Mouse (Mus musculus): ENCODE measurements around the gene Lnx2. TPM values are rescaled to one million over a fixed set of nuclear protein-coding genes. Genes with fewer than 3 reads are reported as not detected.

Lnx2 gene
- polyA plus RNA-seq, 1 experiment from 2014 or later, result 9.9 TPM

DNA sequence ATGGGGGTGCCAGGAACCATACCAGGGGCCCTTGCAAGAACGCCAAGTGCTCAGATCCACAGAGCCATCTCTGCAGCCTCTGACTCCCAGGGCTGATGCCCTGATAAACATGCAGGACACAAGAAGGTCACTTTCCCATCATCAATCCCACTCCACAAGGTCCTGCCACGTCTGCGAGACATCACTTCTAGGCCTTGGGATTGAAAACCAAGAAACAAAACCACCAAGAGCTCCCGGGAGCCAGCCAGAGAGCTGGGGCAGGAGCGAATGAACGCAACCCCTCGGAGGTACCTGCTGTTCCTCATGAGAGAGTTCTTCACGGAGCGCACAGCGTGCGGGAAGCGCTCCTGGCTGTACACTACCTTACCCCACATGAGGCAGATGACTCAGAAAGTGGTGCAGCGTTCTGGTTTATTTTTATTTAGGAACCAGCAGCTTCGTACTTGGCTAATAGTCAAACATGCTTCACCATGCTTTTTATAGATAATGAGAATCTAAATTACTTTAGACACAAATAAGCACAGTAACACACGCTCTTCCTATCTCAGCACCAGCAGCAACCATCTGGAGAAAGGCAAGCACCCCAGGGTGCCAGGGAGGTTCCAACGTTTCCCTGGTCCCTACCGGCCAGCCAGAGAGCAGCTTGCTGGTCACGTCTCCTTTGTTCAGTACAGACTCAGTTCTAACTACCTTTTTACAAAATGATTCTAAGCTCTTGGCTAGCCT, 53.0 kb downstream of the Lnx2 start:
- no peak overlapping the region for H3K4me3 ChIP-seq (ENCODE audit: low read depth, low read length)
- no peak for DNase-seq (ENCODE audit: low spot score)
- H3K9me3 ChIP-seq (ENCODE audit: control insufficient read depth, low read length), result no peaks in the 10 kb centered on the region
- H3K36me3 ChIP-seq (ENCODE audit: control insufficient read depth, insufficient read depth, low read length), result no peaks in the 10 kb centered on the region
- no peak for ATAC-seq (replicated peaks; ENCODE audit: low FRiP score)
- H3K4me2 ChIP-seq (ENCODE audit: low read depth, low read length, severe bottlenecking), result no peak overlapping the region
- no peaks in the 10 kb centered on the region for H3K27me3 ChIP-seq (ENCODE audit: control insufficient read depth, insufficient read depth, low read length)
- no peak overlapping the region for H3K9ac ChIP-seq (ENCODE audit: low read length)
- WGBS, result 87% methylated on average over 18 of the region's 18 CpGs
- no peak overlapping the region for H3K27ac ChIP-seq (ENCODE audit: low read depth, low read length)
- no peaks in the 10 kb centered on the region for H3K4me1 ChIP-seq (replicated peaks; ENCODE audit: control insufficient read depth, insufficient read depth, low read length)

GRCm38 (mm10) chr5:147021546-147022265, 54.7 kb downstream of the Lnx2 start:
- H3K36me3 ChIP-seq (ENCODE audit: control insufficient read depth, insufficient read depth, low read length), result no peaks in the 10 kb centered on the region
- no peak for ATAC-seq (replicated peaks; ENCODE audit: low FRiP score)
- no peak overlapping the region for H3K27ac ChIP-seq (ENCODE audit: low read depth, low read length)
- H3K27me3 ChIP-seq (ENCODE audit: control insufficient read depth, insufficient read depth, low read length), result no peaks in the 10 kb centered on the region
- no peak overlapping the region for H3K9ac ChIP-seq (ENCODE audit: low read length)
- no peaks in the 10 kb centered on the region for H3K4me1 ChIP-seq (replicated peaks; ENCODE audit: control insufficient read depth, insufficient read depth, low read length)
- H3K9me3 ChIP-seq (ENCODE audit: control insufficient read depth, low read length), result no peaks in the 10 kb centered on the region
- no peak for DNase-seq (ENCODE audit: low spot score)
- H3K4me3 ChIP-seq (ENCODE audit: low read depth, low read length), result no peak overlapping the region
- WGBS, result 84% methylated on average over 5 of the region's 5 CpGs
- no peak overlapping the region for H3K4me2 ChIP-seq (ENCODE audit: low read depth, low read length, severe bottlenecking)

GRCm38 (mm10) chr5:147020579-147020978, 55.8 kb downstream of the Lnx2 start:
- ATAC-seq (replicated peaks; ENCODE audit: low FRiP score) (no peak), DNase-seq (ENCODE audit: low spot score) (no peak)
- H3K36me3 ChIP-seq (ENCODE audit: control insufficient read depth, insufficient read depth, low read length), result no peaks in the 10 kb centered on the region
- no peaks in the 10 kb centered on the region for H3K4me1 ChIP-seq (replicated peaks; ENCODE audit: control insufficient read depth, insufficient read depth, low read length)
- H3K27me3 ChIP-seq (ENCODE audit: control insufficient read depth, insufficient read depth, low read length), result no peaks in the 10 kb centered on the region
- no peaks in the 10 kb centered on the region for H3K9me3 ChIP-seq (ENCODE audit: control insufficient read depth, low read length)
- no peak overlapping the region for H3K27ac ChIP-seq (ENCODE audit: low read depth, low read length)
- 91% methylated on average over 11 of the region's 11 CpGs for WGBS
- H3K4me3 ChIP-seq (ENCODE audit: low read depth, low read length), result no peak overlapping the region
- H3K9ac ChIP-seq (ENCODE audit: low read length), result no peak overlapping the region
- H3K4me2 ChIP-seq (ENCODE audit: low read depth, low read length, severe bottlenecking), result no peak overlapping the region

GRCm38 (mm10) chr5:147018761-147019160, 57.6 kb downstream of the Lnx2 start:
- Histone ChIP-seq H3K4me2 (ENCODE audit: low read depth, low read length, severe bottlenecking) (no peak overlapping the region), H3K27ac (ENCODE audit: low read depth, low read length) (no peak overlapping the region), H3K9me3 (ENCODE audit: control insufficient read depth, low read length) (no peaks in the 10 kb centered on the region), H3K27me3 (ENCODE audit: control insufficient read depth, insufficient read depth, low read length) (no peaks in the 10 kb centered on the region), H3K9ac (ENCODE audit: low read length) (no peak overlapping the region), H3K4me3 (ENCODE audit: low read depth, low read length) (no peak overlapping the region), H3K36me3 (ENCODE audit: control insufficient read depth, insufficient read depth, low read length) (no peaks in the 10 kb centered on the region), H3K4me1 (replicated peaks; ENCODE audit: control insufficient read depth, insufficient read depth, low read length) (no peaks in the 10 kb centered on the region)
- ATAC-seq (replicated peaks; ENCODE audit: low FRiP score), result no peak
- 90% methylated on average over 11 of the region's 11 CpGs for WGBS
- DNase-seq (ENCODE audit: low spot score), result no peak

- no peaks in the 10 kb centered on the region for H3K36me3 ChIP-seq (ENCODE audit: control insufficient read depth, insufficient read depth, low read length)
- no peaks in the 10 kb centered on the region for H3K9me3 ChIP-seq (ENCODE audit: control insufficient read depth, low read length)
- no peak overlapping the region for H3K9ac ChIP-seq (ENCODE audit: low read length)
- WGBS, result 90% methylated on average over 11 of the region's 11 CpGs
- no peaks in the 10 kb centered on the region for H3K4me1 ChIP-seq (replicated peaks; ENCODE audit: control insufficient read depth, insufficient read depth, low read length)
- ATAC-seq (replicated peaks; ENCODE audit: low FRiP score), result no peak
- no peak overlapping the region for H3K27ac ChIP-seq (ENCODE audit: low read depth, low read length)
- H3K27me3 ChIP-seq (ENCODE audit: control insufficient read depth, insufficient read depth, low read length), result no peaks in the 10 kb centered on the region
- DNase-seq (ENCODE audit: low spot score), result no peak
- H3K4me3 ChIP-seq (ENCODE audit: low read depth, low read length), result no peak overlapping the region
- no peak overlapping the region for H3K4me2 ChIP-seq (ENCODE audit: low read depth, low read length, severe bottlenecking)
These were observed 58.9 kb downstream of the Lnx2 start for GRCm38 (mm10) chr5:147017526-147017925.

DNA sequence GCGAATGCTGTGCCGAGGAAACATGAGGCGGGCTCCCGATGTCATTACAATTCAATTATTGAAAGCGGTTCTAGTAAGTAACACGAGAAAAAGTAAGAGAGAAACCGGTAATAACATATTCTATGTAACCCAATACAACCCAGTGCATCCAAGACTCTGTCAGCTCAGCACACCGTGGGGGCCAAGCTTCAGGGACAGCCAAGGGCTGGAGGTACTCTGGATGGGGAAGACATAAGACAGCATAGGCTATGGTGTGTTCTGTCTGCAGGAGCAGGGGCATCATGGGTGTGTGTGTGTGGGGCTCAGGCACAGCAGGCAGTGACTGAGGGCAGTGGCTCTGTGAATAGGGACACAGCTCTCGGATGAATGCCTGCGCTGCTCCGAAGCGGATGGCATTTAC, 59.8 kb downstream of the Lnx2 start:
- H3K4me2 ChIP-seq (ENCODE audit: low read depth, low read length, severe bottlenecking), result no peak overlapping the region
- WGBS, result 80% methylated on average over 12 of the region's 12 CpGs
- ATAC-seq (replicated peaks; ENCODE audit: low FRiP score), result no peak

DNA sequence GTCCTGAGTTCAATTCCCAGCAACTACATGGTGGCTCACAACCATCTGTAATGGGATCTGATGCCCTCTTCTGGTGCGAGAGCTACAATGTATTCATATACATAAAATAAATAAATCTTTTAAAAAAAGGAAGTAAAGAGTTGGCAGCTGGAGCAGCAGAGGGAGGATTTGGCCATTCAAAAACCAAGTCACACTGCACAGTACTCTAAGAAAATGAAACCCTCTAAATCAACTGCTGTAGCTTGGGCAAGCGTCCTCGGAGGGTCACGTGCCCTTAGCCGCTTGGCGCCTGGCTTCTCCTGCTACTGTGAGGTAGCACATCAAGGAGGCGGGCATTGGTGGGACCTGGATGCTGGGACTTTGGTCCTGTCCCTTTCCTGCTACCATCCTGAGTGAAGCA, 61.2 kb downstream of the Lnx2 start:
- Histone ChIP-seq H3K4me1 (replicated peaks; ENCODE audit: control insufficient read depth, insufficient read depth, low read length) (no peaks in the 10 kb centered on the region), H3K27me3 (ENCODE audit: control insufficient read depth, insufficient read depth, low read length) (no peaks in the 10 kb centered on the region), H3K4me2 (ENCODE audit: low read depth, low read length, severe bottlenecking) (no peak overlapping the region), H3K4me3 (ENCODE audit: low read depth, low read length) (no peak overlapping the region), H3K9ac (ENCODE audit: low read length) (no peak overlapping the region), H3K9me3 (ENCODE audit: control insufficient read depth, low read length) (no peaks in the 10 kb centered on the region), H3K36me3 (ENCODE audit: control insufficient read depth, insufficient read depth, low read length) (no peaks in the 10 kb centered on the region), H3K27ac (ENCODE audit: low read depth, low read length) (no peak overlapping the region)
- 91% methylated on average over 7 of the region's 7 CpGs for WGBS
- no peak for ATAC-seq (replicated peaks; ENCODE audit: low FRiP score)
- DNase-seq (ENCODE audit: low spot score), result no peak

More for the DNA sequence above, 59.8 kb downstream of the Lnx2 start:
- no peak overlapping the region for H3K27ac ChIP-seq (ENCODE audit: low read depth, low read length)
- DNase-seq (ENCODE audit: low spot score), result no peak
- H3K9ac ChIP-seq (ENCODE audit: low read length), result no peak overlapping the region
- no peaks in the 10 kb centered on the region for H3K4me1 ChIP-seq (replicated peaks; ENCODE audit: control insufficient read depth, insufficient read depth, low read length)
- H3K27me3 ChIP-seq (ENCODE audit: control insufficient read depth, insufficient read depth, low read length), result no peaks in the 10 kb centered on the region
- no peaks in the 10 kb centered on the region for H3K36me3 ChIP-seq (ENCODE audit: control insufficient read depth, insufficient read depth, low read length)
- H3K4me3 ChIP-seq (ENCODE audit: low read depth, low read length), result no peak overlapping the region
- H3K9me3 ChIP-seq (ENCODE audit: control insufficient read depth, low read length), result no peaks in the 10 kb centered on the region

DNA sequence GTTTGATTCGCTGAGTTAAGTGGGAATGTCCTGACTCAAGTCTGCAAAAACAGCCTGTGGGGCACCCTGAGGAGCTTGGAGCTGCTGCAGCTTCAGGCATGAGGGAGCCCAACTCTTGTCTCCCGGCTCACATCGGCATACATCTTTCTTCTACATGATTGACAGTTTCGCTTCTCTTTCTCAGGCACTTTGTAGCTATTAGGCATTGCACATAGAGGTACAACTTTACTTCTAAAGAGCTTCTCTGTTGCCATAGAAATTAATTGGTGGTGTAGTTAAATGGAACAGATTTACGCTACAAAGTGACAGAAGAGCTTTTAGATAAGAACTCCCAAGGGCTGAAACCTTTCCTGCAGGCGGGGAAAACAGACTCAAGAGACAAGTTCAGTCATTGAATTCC, 62.5 kb downstream of the Lnx2 start:
- Histone ChIP-seq H3K9ac (ENCODE audit: low read length) (no peak overlapping the region), H3K36me3 (ENCODE audit: control insufficient read depth, insufficient read depth, low read length) (no peaks in the 10 kb centered on the region), H3K4me3 (ENCODE audit: low read depth, low read length) (no peak overlapping the region), H3K27ac (ENCODE audit: low read depth, low read length) (no peak overlapping the region), H3K4me1 (replicated peaks; ENCODE audit: control insufficient read depth, insufficient read depth, low read length) (no peaks in the 10 kb centered on the region), H3K9me3 (ENCODE audit: control insufficient read depth, low read length) (no peaks in the 10 kb centered on the region), H3K4me2 (ENCODE audit: low read depth, low read length, severe bottlenecking) (no peak overlapping the region), H3K27me3 (ENCODE audit: control insufficient read depth, insufficient read depth, low read length) (no peaks in the 10 kb centered on the region)
- no peak for DNase-seq (ENCODE audit: low spot score)
- no peak for ATAC-seq (replicated peaks; ENCODE audit: low FRiP score)
- 65% methylated on average over 6 of the region's 6 CpGs for WGBS

- no peak for DNase-seq (ENCODE audit: low spot score)
- no peak for ATAC-seq (replicated peaks; ENCODE audit: low FRiP score)
- Histone ChIP-seq H3K36me3 (ENCODE audit: control insufficient read depth, insufficient read depth, low read length) (no peaks in the 10 kb centered on the region), H3K27me3 (ENCODE audit: control insufficient read depth, insufficient read depth, low read length) (no peaks in the 10 kb centered on the region), H3K4me3 (ENCODE audit: low read depth, low read length) (no peak overlapping the region), H3K4me2 (ENCODE audit: low read depth, low read length, severe bottlenecking) (no peak overlapping the region), H3K9ac (ENCODE audit: low read length) (no peak overlapping the region), H3K27ac (ENCODE audit: low read depth, low read length) (no peak overlapping the region), H3K4me1 (replicated peaks; ENCODE audit: control insufficient read depth, insufficient read depth, low read length) (no peaks in the 10 kb centered on the region), H3K9me3 (ENCODE audit: control insufficient read depth, low read length) (no peaks in the 10 kb centered on the region)
- 85% methylated on average over 10 of the region's 10 CpGs for WGBS
These were observed 65.1 kb downstream of the Lnx2 start for GRCm38 (mm10) chr5:147011333-147011732.

Measured in forebrain, embryonic 11.5 days (tissue).